Mouse (Mus musculus) hindbrain, embryonic 15.5 days (tissue): Measurements from ENCODE around the gene Tamm41. TPM values are rescaled to one million over a fixed set of nuclear protein-coding genes. Genes with fewer than 3 reads are reported as not detected.

Experiments
- ATAC-seq: fragments of 200-750 bp; cut with Nextera tagmentation; 2 replicates; pipeline ENCODE4 v1.8.0; 2017; ENCODE audit warnings: low read depth, moderate number of reproducible peaks, moderate TSS enrichment; ENCODE audit not compliant: low FRiP score
- H3K27ac ChIP-seq: fragments of 300-500 bp; sonication (generic); replicated peaks from 2 replicates; pipeline ENCODE4 v1.5.1; 2015; ENCODE audit warnings: mild to moderate bottlenecking, inconsistent platforms
- H3K27me3 ChIP-seq: fragments of 300-500 bp; sonication (generic); 2 replicates; pipeline ENCODE4 v1.6.1; 2015; ENCODE audit warnings: control low read depth, inconsistent platforms
- H3K36me3 ChIP-seq: fragments of 300-500 bp; sonication (generic); 2 replicates; pipeline ENCODE4 v1.6.1; 2015; ENCODE audit warnings: control low read depth, inconsistent platforms
- H3K4me1 ChIP-seq: fragments of 300-500 bp; sonication (generic); replicated peaks from 2 replicates; pipeline ENCODE4 v1.6.1; 2015; ENCODE audit warnings: control low read depth, inconsistent platforms
- H3K4me2 ChIP-seq: fragments of 300-500 bp; sonication (generic); 2 replicates; pipeline ENCODE4 v1.6.1; 2015; ENCODE audit warnings: moderate library complexity, mild to moderate bottlenecking, inconsistent platforms
- H3K4me3 ChIP-seq: fragments of 300-500 bp; sonication (generic); 2 replicates; pipeline ENCODE4 v1.5.1; 2015; ENCODE audit warnings: mild to moderate bottlenecking, inconsistent platforms
- H3K9ac ChIP-seq: fragments of 300-500 bp; sonication (generic); 2 replicates; pipeline ENCODE4 v1.6.1; 2015; ENCODE audit warnings: inconsistent platforms
- H3K9me3 ChIP-seq: fragments of 300-500 bp; sonication (generic); 2 replicates; pipeline ENCODE4 v1.6.1; 2016; ENCODE audit warnings: control low read depth, inconsistent platforms
- WGBS: fragments of 180-500 bp; shearing (Covaris S2); methylation state at CpG from one replicate; pipeline ENCODE4 v1.1.7; 2015; 5-methylcytosine and 5-hydroxymethylcytosine counted together
- polyA plus RNA-seq: library from polyadenylated mRNA; unstranded; fragments of >200 nt; fragmentation: Nextera tagmentation; extraction: Ambion mirVana; gene quantifications from 2 replicates; pipeline ENCODE4 v1.2.1, GENCODE M21; 2015

Gene Tamm41
- polyA plus RNA-seq, 1 experiment from 2014 or later = 47.1 TPM

DNA sequence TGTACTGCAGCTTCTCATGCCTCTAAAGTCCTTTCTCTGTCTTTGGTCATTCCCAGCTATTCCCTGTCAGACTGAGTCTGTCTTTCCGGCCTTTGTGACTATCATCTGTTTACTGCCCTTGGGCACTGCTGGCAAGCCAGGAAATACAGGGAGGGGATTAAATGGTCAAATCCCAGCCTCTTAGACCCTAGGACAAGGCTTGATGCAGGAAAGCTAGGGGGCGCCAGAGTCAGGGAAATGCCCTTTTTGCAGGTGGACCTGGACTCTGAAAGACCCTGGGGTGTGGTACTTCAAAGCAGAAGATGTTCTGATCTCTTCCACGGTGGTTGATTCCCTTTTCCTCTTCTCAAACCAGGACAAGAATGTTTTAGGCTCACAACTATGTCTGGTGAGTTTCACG, 11.3 kb upstream of the Tamm41 start:
- 20% methylated on average over 4 of the region's 4 CpGs for WGBS
- Histone ChIP-seq H3K27me3 (no peaks in the 10 kb centered on the region), H3K36me3 (no peaks in the 10 kb centered on the region), H3K4me2 (no peak overlapping the region), H3K4me3 (no peak overlapping the region), H3K9me3 (no peaks in the 10 kb centered on the region), H3K27ac (no peak overlapping the region), H3K4me1 (no peaks in the 10 kb centered on the region), H3K9ac (no peak overlapping the region)
- peak; percentile 27; the same call in 1 of the 2 replicates for ATAC-seq

DNA sequence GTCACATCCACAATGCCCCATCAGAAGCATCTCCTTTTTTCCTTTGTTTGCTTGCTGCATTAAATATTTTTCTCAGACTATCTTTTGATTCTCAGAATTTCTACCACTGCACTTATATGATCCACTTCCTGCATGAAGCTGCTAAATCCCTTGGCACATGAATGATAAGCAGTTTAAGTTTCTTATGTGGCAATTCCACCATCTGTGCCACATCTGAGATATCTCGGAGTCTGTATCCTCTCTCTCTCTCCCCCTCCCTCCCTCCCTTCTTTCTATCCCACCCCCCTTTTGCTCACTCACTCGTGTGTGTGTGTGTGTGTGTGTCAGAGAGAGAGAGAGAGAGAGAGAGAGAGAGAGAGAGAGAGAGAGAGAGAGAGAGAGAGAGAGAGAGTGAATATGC, 10.1 kb upstream of the Tamm41 start:
- H3K36me3 ChIP-seq = no peaks in the 10 kb centered on the region
- H3K9ac ChIP-seq = no peak overlapping the region
- H3K27me3 ChIP-seq = no peaks in the 10 kb centered on the region
- 67% methylated on average over 1 of the region's 2 CpGs for WGBS
- no peaks in the 10 kb centered on the region for H3K9me3 ChIP-seq
- ATAC-seq = no peak
- no peak overlapping the region for H3K4me2 ChIP-seq
- no peak overlapping the region for H3K27ac ChIP-seq
- H3K4me3 ChIP-seq = no peak overlapping the region
- H3K4me1 ChIP-seq = 0 out of 2 replicates have a peak, but pooled peaks cover 5% of the 10 kb centered on the region

DNA sequence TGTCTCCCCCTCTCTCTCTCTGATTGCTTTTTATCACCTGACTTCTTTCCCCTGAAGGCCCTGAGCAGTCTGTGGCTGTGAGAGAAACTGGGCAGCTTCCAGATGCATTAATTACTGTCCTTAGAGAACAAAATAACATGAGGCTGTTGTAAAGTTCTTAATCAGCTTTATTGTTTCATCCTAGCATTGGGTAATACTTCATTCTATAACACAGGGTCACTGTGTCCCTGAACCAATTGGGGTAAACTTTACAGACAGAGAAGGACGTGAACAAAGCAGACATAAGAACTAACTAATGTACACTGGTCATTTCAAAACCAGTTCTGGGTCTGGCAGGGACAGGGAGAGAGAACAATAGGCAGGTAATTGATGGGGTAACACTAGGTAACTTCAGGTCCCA, 8.4 kb upstream of the Tamm41 start:
- no peak overlapping the region for H3K4me3 ChIP-seq
- H3K9ac ChIP-seq = no peak overlapping the region
- 0 out of 2 replicates have a peak, but pooled peaks cover 5% of the 10 kb centered on the region for H3K4me1 ChIP-seq
- no peaks in the 10 kb centered on the region for H3K36me3 ChIP-seq
- no peak overlapping the region for H3K4me2 ChIP-seq
- no peaks in the 10 kb centered on the region for H3K27me3 ChIP-seq
- H3K27ac ChIP-seq = no peak overlapping the region
- 58% methylated on average over 1 of the region's 1 CpGs for WGBS
- no peak for ATAC-seq
- H3K9me3 ChIP-seq = no peaks in the 10 kb centered on the region

DNA sequence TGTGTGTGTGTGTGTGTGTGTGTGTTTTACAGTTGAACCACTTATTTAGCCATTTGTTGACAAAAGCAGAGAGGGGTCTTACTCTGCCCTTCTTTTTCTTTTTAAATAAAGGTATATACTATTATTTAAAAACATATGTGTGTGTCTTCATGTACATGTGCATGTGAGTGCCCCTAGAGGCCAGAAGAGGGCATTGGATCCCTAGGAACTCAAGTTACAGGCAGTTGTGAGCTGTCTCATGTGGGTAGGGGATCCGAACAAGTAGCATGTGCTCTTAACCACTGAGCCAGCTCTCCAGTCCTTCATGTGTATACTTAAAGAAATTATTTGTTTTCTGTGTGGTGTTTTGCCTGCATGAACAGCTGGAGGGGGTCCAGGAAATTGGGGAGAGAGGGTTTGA, 7.0 kb upstream of the Tamm41 start:
- H3K27me3 ChIP-seq = no peaks in the 10 kb centered on the region
- H3K4me2 ChIP-seq = no peak overlapping the region
- H3K27ac ChIP-seq = peak overlapping the region; percentile 59
- no peak for ATAC-seq
- WGBS = 68% methylated on average over 1 of the region's 1 CpGs
- no peak overlapping the region for H3K4me3 ChIP-seq
- H3K9me3 ChIP-seq = no peaks in the 10 kb centered on the region
- no peak overlapping the region for H3K9ac ChIP-seq
- H3K36me3 ChIP-seq = no peaks in the 10 kb centered on the region
- H3K4me1 ChIP-seq = 0 out of 2 replicates have a peak, but pooled peaks cover 5% of the 10 kb centered on the region

DNA sequence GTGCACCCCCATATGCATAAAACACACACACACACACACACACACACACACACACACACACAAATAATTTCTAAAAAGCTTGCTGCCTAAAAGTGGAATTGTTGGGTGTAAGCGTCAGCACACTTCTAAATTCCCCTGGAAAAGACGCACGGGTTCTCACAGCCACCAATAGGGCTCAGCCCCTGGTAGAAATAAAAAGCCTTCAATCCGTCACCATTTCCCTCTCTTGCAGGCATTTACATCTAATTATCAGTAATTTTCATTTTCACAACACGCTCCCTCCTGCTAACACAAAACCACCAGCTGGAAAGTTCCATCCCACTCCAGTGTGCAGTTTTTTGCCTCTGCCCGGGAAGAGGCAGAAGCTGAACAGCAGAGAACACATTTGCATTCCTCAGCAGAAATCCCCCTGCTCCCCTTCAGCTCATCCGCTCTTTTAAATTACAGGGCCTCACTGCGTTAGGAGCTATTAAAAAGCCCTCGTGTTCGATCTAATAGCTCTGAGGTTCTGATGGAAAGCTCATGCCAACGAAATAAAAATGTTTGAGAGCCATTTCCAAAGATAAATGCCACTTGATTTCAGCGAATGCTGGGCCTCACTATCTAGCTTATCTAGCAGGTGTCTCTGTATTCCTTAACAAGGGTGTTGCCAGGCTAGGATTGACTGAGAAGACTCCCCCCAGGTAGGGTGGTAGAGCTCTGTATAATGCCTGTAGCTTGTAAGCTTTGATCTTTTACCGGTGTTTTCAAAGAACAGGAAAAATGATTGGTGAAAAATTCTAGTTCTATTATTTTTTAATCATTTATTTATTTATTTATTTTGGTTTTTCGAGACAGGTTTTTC, 6.2 kb upstream of the Tamm41 start:
- Histone ChIP-seq H3K4me2 (no peak overlapping the region), H3K4me3 (no peak overlapping the region), H3K4me1 (0 out of 2 replicates have a peak, but pooled peaks cover 5% of the 10 kb centered on the region), H3K9me3 (no peaks in the 10 kb centered on the region), H3K9ac (no peak overlapping the region), H3K27ac (peak overlapping the region; percentile 59), H3K27me3 (no peaks in the 10 kb centered on the region), H3K36me3 (no peaks in the 10 kb centered on the region)
- 56% methylated on average over 14 of the region's 14 CpGs for WGBS
- peak; percentile 68 for ATAC-seq

DNA sequence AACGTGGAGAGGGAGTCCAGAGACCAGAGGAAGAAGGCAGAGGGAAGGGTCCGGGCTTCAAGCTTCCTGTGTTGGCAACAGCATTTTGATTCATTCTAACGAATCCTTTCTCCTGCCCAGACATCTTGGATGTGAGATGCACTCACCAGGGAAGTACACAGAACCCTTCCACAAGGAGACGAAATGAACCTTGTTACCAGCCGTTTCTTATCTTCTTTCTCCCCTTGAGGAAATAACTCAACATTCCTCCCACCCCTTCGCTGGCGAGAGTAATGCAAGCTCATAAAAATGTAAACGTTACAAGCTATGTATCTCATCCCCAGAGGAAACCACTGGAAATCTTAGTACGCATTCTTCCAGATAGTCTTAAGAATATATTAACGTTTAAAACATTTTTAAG, 4.9 kb upstream of the Tamm41 start:
- H3K9ac ChIP-seq = no peak overlapping the region
- no peak overlapping the region for H3K4me3 ChIP-seq
- H3K36me3 ChIP-seq = no peaks in the 10 kb centered on the region
- H3K27me3 ChIP-seq = no peaks in the 10 kb centered on the region
- H3K9me3 ChIP-seq = no peaks in the 10 kb centered on the region
- H3K4me2 ChIP-seq = no peak overlapping the region
- H3K4me1 ChIP-seq = 0 out of 2 replicates have a peak, but pooled peaks cover 5% of the 10 kb centered on the region
- no peak for ATAC-seq
- WGBS = 60% methylated on average over 10 of the region's 10 CpGs
- H3K27ac ChIP-seq = no peak overlapping the region

DNA sequence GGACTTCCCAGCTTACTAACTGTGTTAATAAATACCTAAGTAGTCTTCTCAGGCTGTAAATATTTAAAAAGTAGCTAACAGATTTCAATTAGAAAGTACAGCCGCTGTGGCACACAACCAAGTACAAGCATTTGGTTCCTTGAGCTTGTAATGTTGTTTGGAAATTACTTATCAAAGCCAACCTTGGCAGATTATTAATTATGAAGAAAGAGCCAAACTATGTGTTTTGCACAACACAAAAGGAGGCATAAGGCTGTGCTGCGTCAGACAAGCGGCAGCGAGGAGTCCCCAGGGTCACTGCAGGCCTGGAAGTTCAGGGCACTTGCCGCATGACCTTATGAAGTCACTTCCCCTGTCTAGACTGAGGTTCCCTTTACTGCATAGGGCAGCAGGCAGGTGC, 4.2 kb downstream of the Tamm41 start:
- peaks cover 14% of the 10 kb centered on the region for H3K4me1 ChIP-seq
- H3K4me2 ChIP-seq = no peak overlapping the region
- H3K27me3 ChIP-seq = no peaks in the 10 kb centered on the region
- no peaks in the 10 kb centered on the region for H3K9me3 ChIP-seq
- H3K9ac ChIP-seq = no peak overlapping the region
- peaks cover 37% of the 10 kb centered on the region for H3K36me3 ChIP-seq
- 95% methylated on average over 5 of the region's 5 CpGs for WGBS
- no peak overlapping the region for H3K27ac ChIP-seq
- no peak for ATAC-seq
- no peak overlapping the region for H3K4me3 ChIP-seq

DNA sequence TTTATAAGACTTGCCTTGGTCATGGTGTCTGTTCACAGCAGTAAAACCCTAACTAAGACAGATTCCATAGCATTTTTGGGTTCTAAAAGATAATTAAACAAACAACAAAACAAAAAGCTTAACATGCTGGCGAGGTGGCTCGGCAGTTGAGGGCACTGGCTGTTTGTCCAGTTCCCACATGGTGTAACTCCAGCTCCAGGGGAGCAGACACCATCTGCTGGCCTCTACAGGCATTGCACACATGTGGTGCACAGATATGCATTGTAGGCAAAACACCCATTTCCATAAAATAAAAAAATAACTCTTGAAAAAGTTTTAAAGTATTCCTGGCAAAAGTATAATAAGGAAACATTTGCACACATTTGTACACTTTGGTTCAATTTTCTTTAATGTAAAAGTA, 7.6 kb downstream of the Tamm41 start:
- WGBS = 90% methylated on average over 2 of the region's 2 CpGs
- Histone ChIP-seq H3K36me3 (peaks cover 37% of the 10 kb centered on the region), H3K4me1 (no peaks in the 10 kb centered on the region), H3K4me2 (no peak overlapping the region), H3K9me3 (no peaks in the 10 kb centered on the region), H3K9ac (no peak overlapping the region), H3K27me3 (no peaks in the 10 kb centered on the region), H3K27ac (no peak overlapping the region), H3K4me3 (no peak overlapping the region)
- no peak for ATAC-seq

DNA sequence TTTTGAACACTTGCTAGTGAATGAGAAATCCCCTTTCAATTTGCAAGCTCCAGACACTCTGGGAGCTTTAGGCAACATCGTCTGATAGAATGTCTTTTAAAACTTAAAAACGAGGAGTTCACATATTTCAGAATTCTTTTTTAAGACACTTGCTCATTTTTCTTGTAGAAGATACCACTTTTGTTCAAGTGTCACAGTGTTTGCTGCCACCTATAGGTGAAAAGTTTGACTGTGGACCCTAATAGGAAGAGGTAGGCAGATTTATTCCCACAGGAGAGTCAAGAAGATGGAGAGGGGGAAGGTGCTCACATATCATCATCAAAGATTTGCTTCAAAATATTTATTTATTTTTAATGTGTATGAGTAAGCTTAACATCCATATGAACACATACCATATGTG, 8.4 kb downstream of the Tamm41 start:
- Histone ChIP-seq H3K27ac (no peak overlapping the region), H3K27me3 (no peaks in the 10 kb centered on the region), H3K4me2 (no peak overlapping the region), H3K36me3 (peaks cover 38% of the 10 kb centered on the region), H3K9ac (no peak overlapping the region), H3K9me3 (no peaks in the 10 kb centered on the region), H3K4me1 (no peaks in the 10 kb centered on the region), H3K4me3 (no peak overlapping the region)
- ATAC-seq = no peak
- WGBS = 88% methylated on average over 2 of the region's 2 CpGs

DNA sequence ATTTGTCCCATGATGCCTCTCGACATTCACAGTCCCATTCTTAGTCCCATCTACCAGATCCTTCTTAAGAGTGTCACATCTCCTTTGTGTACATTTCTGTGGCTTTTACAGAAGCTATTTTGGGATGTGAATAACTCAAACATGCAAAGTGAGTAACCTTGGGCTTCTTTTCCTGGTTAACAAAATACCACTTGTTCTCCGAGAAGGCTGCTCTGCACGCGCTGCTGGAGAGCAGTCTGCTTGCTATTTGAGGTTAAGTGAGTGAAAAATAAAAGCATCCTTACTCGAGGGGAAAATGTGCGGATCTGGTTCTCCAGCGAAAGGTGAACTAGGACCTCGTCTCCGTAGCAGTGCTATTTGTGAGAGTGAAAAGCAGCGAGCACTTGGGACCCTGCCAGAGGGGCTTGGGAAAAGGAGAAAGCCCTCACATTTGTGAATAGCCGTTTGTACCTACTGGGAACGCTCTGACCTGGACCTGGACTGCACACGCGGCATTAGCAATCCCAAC, 10.1 kb downstream of the Tamm41 start:
- Histone ChIP-seq H3K9me3 (no peaks in the 10 kb centered on the region), H3K27me3 (no peaks in the 10 kb centered on the region), H3K4me1 (no peaks in the 10 kb centered on the region), H3K36me3 (peaks cover 32% of the 10 kb centered on the region), H3K4me2 (no peak overlapping the region), H3K27ac (no peak overlapping the region), H3K9ac (no peak overlapping the region), H3K4me3 (no peak overlapping the region)
- 76% methylated on average over 14 of the region's 14 CpGs for WGBS
- no peak for ATAC-seq

DNA sequence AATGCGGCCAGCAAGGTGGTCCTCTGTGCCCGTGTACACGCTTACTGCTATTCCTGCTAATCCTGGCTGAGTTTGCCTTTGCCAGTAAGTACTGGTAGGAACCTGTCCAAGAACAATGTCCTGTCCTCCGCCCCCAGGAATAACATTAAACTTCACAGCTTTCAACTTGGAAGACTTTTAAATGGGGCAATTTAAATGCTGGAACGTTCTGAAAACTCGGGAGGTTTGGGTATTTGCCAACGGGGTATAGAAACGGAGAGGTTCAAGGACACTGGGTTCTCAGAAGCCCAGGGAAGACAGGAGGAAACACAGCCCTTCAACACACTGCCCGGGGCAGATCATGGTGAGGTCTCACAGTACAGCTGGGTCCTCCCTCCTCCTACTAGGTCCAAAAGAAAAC, 14.8 kb downstream of the Tamm41 start:
- H3K9ac ChIP-seq = no peak overlapping the region
- H3K36me3 ChIP-seq = 0 out of 2 replicates have a peak, but pooled peaks cover 20% of the 10 kb centered on the region
- ATAC-seq = no peak
- H3K27ac ChIP-seq = no peak overlapping the region
- no peak overlapping the region for H3K4me2 ChIP-seq
- H3K4me1 ChIP-seq = no peaks in the 10 kb centered on the region
- H3K27me3 ChIP-seq = no peaks in the 10 kb centered on the region
- no peaks in the 10 kb centered on the region for H3K9me3 ChIP-seq
- 79% methylated on average over 9 of the region's 9 CpGs for WGBS
- H3K4me3 ChIP-seq = no peak overlapping the region

DNA sequence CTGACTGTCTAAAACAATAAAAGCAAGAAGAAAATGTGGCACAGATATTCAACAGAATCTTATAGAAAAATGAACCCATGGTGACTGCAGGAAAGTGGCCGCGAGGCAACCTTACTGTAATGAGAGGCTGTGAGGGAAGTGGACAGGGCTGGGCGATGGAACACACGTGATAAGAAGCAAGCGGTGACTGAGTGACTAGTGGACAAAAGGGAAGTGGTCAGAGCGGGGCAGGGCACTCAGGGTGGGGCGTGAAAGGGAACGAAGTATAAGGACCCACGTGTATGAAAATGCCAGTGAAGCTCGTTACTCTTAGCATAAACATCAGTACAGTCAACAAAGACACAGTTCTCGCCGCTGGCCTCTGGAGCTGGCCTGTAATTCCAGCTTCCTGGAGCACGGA, 22.2 kb downstream of the Tamm41 start:
- no peaks in the 10 kb centered on the region for H3K9me3 ChIP-seq
- 95% methylated on average over 13 of the region's 13 CpGs for WGBS
- no peak overlapping the region for H3K27ac ChIP-seq
- H3K9ac ChIP-seq = no peak overlapping the region
- no peak for ATAC-seq
- H3K4me3 ChIP-seq = no peak overlapping the region
- H3K27me3 ChIP-seq = no peaks in the 10 kb centered on the region
- peaks cover 24% of the 10 kb centered on the region; the same call in 1 of the 2 replicates for H3K36me3 ChIP-seq
- H3K4me1 ChIP-seq = no peaks in the 10 kb centered on the region
- H3K4me2 ChIP-seq = no peak overlapping the region
